Mouse (Mus musculus) olfactory bulb, adult 2 months (tissue): ENCODE data around the gene Ccdc82. TPM values are rescaled to one million over a fixed set of nuclear protein-coding genes. Genes with fewer than 3 reads are reported as not detected.

Experiments
- H3K27ac ChIP-seq: fragments of 200-500 bp; 2 replicates; pipeline ENCODE4 v1.5.1; 2012; ENCODE audit warnings: low read depth, low read length; ENCODE audit not compliant: insufficient read depth
- H3K4me1 ChIP-seq: fragments of 200-500 bp; 2 replicates; pipeline ENCODE4 v1.6.1; 2012; ENCODE audit warnings: low read length; ENCODE audit not compliant: control insufficient read depth, insufficient read depth
- H3K4me3 ChIP-seq: fragments of 200-500 bp; 2 replicates; pipeline ENCODE4 v1.5.1; 2012; ENCODE audit warnings: mild to moderate bottlenecking, low read depth, low read length, moderate library complexity; ENCODE audit not compliant: insufficient read depth
- CTCF ChIP-seq: fragments of 200-500 bp; IDR thresholded peaks from 2 replicates; pipeline ENCODE4 v1.5.1; 2012; ENCODE audit warnings: low read depth, mild to moderate bottlenecking, low read length, moderate library complexity; ENCODE audit not compliant: insufficient read depth
- POLR2A ChIP-seq: fragments of 200-500 bp; IDR thresholded peaks from 2 replicates; pipeline ENCODE4 v1.6.1; 2012; ENCODE audit warnings: mild to moderate bottlenecking, low read depth, low read length, moderate library complexity; ENCODE audit not compliant: insufficient read depth
- WGBS: fragments of 180-500 bp; shearing (Covaris S2); methylation state at CpG from one replicate; pipeline ENCODE4 v1.1.7; 2018; 5-methylcytosine and 5-hydroxymethylcytosine counted together
- polyA plus RNA-seq: library from polyadenylated mRNA; stranded (reverse); fragments of >200 nt; gene quantifications from 2 replicates; pipeline ENCODE4 v1.2.4, GENCODE M21; 2012; ENCODE audit warnings: low replicate concordance; ENCODE audit not compliant: missing spikeins, insufficient read depth, insufficient read length

Gene Ccdc82
- polyA plus RNA-seq, 1 experiment: not detected

DNA sequence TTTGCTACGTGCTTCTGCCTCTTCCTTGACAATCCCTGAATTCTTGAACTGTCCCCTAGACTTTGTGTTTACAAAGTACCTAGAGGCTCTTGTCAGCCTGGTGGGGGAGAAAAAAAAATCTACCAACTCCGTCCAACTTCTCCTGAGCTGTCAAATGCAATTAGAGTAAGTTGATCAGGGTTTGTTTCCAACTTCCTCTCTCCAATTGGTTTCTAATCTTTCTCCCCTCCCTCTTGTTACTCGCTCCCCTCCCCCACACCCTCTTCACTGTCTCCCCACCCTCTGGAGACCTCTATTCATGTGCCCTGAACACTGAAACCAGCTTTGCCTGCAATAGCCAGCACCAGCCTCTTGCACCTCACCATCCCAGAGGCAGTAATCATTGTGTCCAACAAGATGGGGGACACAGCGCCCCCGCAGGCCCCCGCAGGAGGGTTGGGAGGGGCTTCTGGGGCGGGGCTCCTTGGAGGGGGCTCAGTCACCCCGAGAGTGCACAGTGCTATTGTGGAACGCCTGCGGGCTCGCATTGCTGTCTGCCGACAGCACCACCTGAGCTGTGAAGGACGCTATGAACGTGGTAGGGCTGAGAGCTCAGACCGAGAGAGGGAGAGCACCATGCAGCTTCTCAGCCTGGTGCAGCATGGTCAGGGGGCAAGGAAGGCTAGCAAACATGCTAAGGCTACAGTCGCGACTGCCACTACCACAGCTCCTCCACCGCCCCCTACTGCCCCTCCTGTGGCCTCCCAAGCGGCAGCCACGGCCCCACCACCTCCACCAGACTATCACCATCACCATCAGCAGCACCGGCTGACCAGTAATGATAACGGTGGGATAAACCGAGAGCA, 51.1 kb downstream of the Ccdc82 start, which contains the start of gene Maml2:
TSS of gene Maml2 (plus strand) at position 290 of the 845 bp plus-strand sequence.
- TF ChIP-seq POLR2A (no peak), CTCF (peak; percentile 10; the same call in 1 of the 2 replicates)
- Histone ChIP-seq H3K4me1 (peaks cover 27% of the 10 kb centered on the region), H3K27ac (peak within 1 kb of the TSS; percentile 86), H3K4me3 (peak within 1 kb of the TSS; percentile 80)
- 2% methylated on average over 23 of the region's 23 CpGs for WGBS

- Histone ChIP-seq H3K4me3 (peak overlapping the region; percentile 48), H3K27ac (peak overlapping the region; percentile 3; the same call in 1 of the 2 replicates), H3K4me1 (peaks cover 27% of the 10 kb centered on the region)
- TF ChIP-seq CTCF (no peak), POLR2A (no peak)
- WGBS: 18% methylated on average over 9 of the region's 9 CpGs
Measured at GRCm38 (mm10) chr9:13298513-13298878, 51.7 kb downstream of the Ccdc82 start.

GRCm38 (mm10) chr9:13299190-13299589, 52.4 kb downstream of the Ccdc82 start:
- WGBS: 29% methylated on average over 6 of the region's 6 CpGs
- Histone ChIP-seq H3K4me3 (peak overlapping the region; percentile 21), H3K27ac (peak overlapping the region; percentile 27), H3K4me1 (peaks cover 27% of the 10 kb centered on the region)
- TF ChIP-seq POLR2A: no peak
- no peak for TF ChIP-seq CTCF

DNA sequence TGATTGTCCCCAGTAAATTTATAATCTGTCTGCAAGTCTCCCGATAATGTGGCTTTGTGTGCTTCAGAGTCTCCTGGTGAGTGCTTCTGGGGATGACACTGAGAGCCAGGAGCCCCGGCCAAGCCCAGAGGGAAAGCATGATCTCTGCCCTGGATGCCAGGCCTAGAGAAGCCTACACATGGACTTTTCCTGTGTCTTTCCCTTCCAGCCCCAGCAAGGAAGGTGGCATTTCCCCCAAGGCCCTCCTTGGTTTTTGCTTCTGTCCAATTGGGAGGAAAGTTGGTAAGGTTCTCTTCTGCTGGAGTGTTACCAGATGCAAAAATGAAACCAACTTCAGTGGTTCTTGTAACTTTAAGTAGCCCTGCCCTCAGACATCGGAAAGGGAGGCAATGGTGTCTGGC, 53.3 kb downstream of the Ccdc82 start:
- WGBS: 52% methylated on average over 3 of the region's 3 CpGs

DNA sequence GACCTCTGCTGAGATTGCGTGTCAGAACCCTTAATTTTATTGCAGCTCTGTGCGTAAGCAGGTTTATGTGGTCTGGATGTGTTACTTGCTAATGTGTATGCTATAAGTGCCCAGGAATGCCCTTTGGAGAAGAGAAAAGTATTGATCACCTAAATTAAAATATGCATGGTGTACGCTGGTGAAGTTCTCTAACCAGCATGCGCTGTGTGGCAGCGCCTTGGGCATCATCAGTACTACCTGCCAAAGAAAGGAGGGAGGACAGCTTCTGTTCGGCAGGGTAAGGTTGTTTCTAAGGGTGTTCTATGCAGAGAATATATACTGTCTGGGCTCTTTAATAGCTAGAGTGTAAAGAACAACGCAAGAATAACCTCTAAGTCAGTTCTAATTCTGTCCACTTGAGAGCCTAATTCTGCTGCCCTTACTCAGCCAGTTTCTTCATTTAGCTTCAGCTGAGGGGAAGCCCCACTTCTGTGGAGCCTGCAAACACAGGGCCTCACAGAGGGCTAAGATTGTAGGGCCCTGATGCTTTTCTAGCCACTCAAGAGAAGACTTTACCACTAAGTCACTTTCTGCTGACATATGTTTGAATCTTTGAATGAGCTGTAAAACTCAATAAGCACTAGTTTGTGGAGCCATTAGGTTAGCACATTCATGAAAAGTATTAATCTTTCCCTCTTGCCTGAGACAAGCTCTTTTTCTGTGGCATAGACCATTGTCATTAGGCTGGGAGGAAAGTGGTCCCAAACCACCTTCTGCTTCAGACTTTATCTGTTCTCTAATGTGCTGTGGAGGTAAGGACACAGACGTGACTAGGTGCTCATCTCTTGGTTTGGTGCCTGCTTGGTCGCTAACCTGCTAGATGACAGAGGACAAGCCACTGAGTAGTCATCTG, 54.4 kb downstream of the Ccdc82 start:
- peak overlapping the region; percentile 36; the same call in 1 of the 2 replicates for H3K27ac ChIP-seq
- no peak overlapping the region for H3K4me3 ChIP-seq
- TF ChIP-seq CTCF (no peak), POLR2A (no peak)
- H3K4me1 ChIP-seq: peaks cover 25% of the 10 kb centered on the region
- 68% methylated on average over 9 of the region's 9 CpGs for WGBS

More for the DNA sequence above, 53.3 kb downstream of the Ccdc82 start:
- H3K4me1 ChIP-seq: peaks cover 27% of the 10 kb centered on the region
- H3K27ac ChIP-seq: peak overlapping the region; percentile 27; the same call in 1 of the 2 replicates
- no peak for TF ChIP-seq CTCF
- no peak for TF ChIP-seq POLR2A
- peak overlapping the region; percentile 21 for H3K4me3 ChIP-seq

- 54% methylated on average over 6 of the region's 6 CpGs for WGBS
- TF ChIP-seq CTCF (no peak), POLR2A (no peak)
- H3K4me3 ChIP-seq: no peak overlapping the region
- H3K4me1 ChIP-seq: peaks cover 23% of the 10 kb centered on the region
- no peak overlapping the region for H3K27ac ChIP-seq
Measured at GRCm38 (mm10) chr9:13302183-13302825, 55.5 kb downstream of the Ccdc82 start.

DNA sequence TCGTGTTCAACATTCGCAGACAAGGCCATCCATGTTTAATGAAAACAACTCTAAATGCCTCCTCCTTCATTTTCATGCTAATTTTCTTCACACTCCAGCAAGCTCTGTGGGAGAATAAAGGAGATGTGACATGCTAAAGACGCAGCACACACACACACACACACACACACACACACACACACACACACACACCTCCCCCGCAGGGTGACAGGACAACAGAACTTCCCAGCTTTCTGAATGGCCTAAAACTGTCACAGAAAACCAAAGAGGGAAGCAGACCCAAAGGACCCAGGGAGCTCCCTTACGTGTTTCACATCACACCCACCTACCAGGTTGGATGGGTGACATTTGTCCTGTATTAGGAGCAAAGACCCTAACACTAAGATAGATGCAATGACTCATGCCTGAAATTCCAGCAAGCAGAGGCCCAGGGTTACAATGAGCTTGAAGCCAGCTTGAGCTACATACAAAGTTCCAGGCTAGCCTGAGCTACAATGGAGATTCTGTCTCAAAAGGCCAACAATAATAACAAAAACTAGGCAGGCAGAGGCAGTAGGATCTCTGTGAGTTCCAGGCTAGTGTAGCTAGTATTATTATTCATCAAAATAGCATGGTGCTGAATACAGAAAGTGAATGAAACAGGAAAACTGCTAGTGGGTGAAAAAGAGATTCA, 56.5 kb downstream of the Ccdc82 start:
- H3K4me3 ChIP-seq: no peak overlapping the region
- 52% methylated on average over 5 of the region's 5 CpGs for WGBS
- peaks cover 18% of the 10 kb centered on the region for H3K4me1 ChIP-seq
- no peak overlapping the region for H3K27ac ChIP-seq
- TF ChIP-seq POLR2A (no peak), CTCF (no peak)

DNA sequence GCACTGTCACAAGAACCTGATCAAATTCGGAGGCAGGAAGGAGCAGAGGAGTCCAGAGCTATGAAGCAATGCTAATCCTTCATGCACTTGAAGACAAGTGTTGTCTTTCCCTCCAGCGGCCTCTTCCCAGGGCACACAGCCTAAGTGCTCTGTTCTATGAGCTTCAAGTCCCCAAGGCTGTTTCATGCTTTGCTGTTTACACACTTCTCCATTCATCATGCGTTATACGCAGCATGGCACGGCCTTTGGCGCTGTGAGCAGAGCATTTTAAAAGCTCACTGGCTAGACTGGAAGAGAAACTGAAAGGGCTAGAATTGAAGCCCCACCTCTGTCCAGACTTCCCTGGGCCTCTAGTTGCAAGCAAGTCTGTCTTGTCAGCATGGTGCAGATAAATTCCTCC, 57.2 kb downstream of the Ccdc82 start:
- Histone ChIP-seq H3K4me3 (no peak overlapping the region), H3K4me1 (peaks cover 14% of the 10 kb centered on the region), H3K27ac (no peak overlapping the region)
- 65% methylated on average over 6 of the region's 6 CpGs for WGBS
- TF ChIP-seq CTCF (no peak), POLR2A (no peak)
